Mouse (Mus musculus) adrenal gland, postnatal 4 days (tissue): ENCODE measurements at regions not wholly inside any gene's neighbourhood (a gene's known extent, or its start where the extent isn't known, plus 50 kb on each side); places are given as distances from the start of the nearest gene placed in this dataset.
A peak's percentile ranks its signal among the peaks of the same experiment; 100 is the strongest.

Source experiments
- DNase-seq, 2 experiments: peaks; one replicate each; pipeline ENCODE4 v3.0.0; 2021 to 2022; ENCODE audit warnings: low spot score in 2 of 2, mixed read lengths in 2 of 2

- no peak for DNase-seq
These were observed 54.0 kb downstream of the Kcna5 start for GRCm38 (mm10) chr6:126481257-126481656.

- no peak for DNase-seq
These were observed 57.7 kb downstream of the Kcna5 start for GRCm38 (mm10) chr6:126477506-126477905.

- no peak for DNase-seq
These were observed 58.5 kb downstream of the Kcna5 start for GRCm38 (mm10) chr6:126476758-126477157.

GRCm38 (mm10) chr6:126475555-126475954 lies 59.7 kb downstream of the Kcna5 start:
- DNase-seq, result peak in 1 of 2 experiments; percentile 18

- DNase-seq, result no peak
These were observed 81.5 kb downstream of the Kcna5 start for GRCm38 (mm10) chr6:126453751-126454150.

GRCm38 (mm10) chr6:126445519-126445918 lies 89.7 kb downstream of the Kcna5 start:
- no peak for DNase-seq

GRCm38 (mm10) chr6:126440254-126440653 lies 95.0 kb downstream of the Kcna5 start:
- DNase-seq, result no peak

GRCm38 (mm10) chr6:126437976-126438736 lies 97.1 kb downstream of the Kcna5 start:
- no peak for DNase-seq

GRCm38 (mm10) chr6:126427208-126427607 lies 108.0 kb downstream of the Kcna5 start:
- no peak for DNase-seq

- no peak for DNase-seq
These were observed 129.5 kb downstream of the Kcna5 start for GRCm38 (mm10) chr6:126405736-126406135.

GRCm38 (mm10) chr6:126404331-126405070 lies 130.7 kb downstream of the Kcna5 start:
- DNase-seq, result no peak

GRCm38 (mm10) chr6:126399595-126399994 lies 135.6 kb downstream of the Kcna5 start:
- DNase-seq, result no peak

- no peak for DNase-seq
These were observed 136.6 kb downstream of the Kcna5 start for GRCm38 (mm10) chr6:126398641-126399040.

GRCm38 (mm10) chr6:126395015-126395414 lies 140.2 kb downstream of the Kcna5 start:
- DNase-seq, result no peak

- no peak for DNase-seq
These were observed 141.0 kb downstream of the Kcna5 start for GRCm38 (mm10) chr6:126394111-126394809.

GRCm38 (mm10) chr6:126384210-126385012 lies 150.8 kb downstream of the Kcna5 start:
- DNase-seq, result no peak

- DNase-seq, result no peak
These were observed 158.0 kb downstream of the Kcna5 start for GRCm38 (mm10) chr6:126377216-126377615.

GRCm38 (mm10) chr6:126374970-126375620 lies 160.1 kb downstream of the Kcna5 start:
- DNase-seq, result no peak

GRCm38 (mm10) chr6:126371971-126372370 lies 163.2 kb downstream of the Kcna5 start:
- no peak for DNase-seq

- DNase-seq, result no peak
These were observed 163.7 kb downstream of the Kcna5 start for GRCm38 (mm10) chr6:126371489-126371888.

- no peak for DNase-seq
These were observed 169.7 kb downstream of the Kcna5 start for GRCm38 (mm10) chr6:126365495-126365894.
